Mouse (Mus musculus): ENCODE data around the gene Clip3. TPM values are rescaled to one million over a fixed set of nuclear protein-coding genes. Genes with fewer than 3 reads are reported as not detected.
A peak's percentile ranks its signal among the peaks of the same experiment; 100 is the strongest.

Gene Clip3
- polyA plus RNA-seq, 1 experiment: 6.6 TPM

- H3K27ac ChIP-seq (ENCODE audit: control insufficient read depth, insufficient read depth, low read depth, low read length): no peak overlapping the region
- H3K36me3 ChIP-seq (ENCODE audit: control insufficient read depth, insufficient read depth, low read length): no peaks in the 10 kb centered on the region
- no peak overlapping the region for H3K4me3 ChIP-seq (ENCODE audit: control insufficient read depth, low read depth, low read length)
- no peaks in the 10 kb centered on the region for H3K27me3 ChIP-seq (ENCODE audit: control insufficient read depth, insufficient read depth, low read length)
- H3K4me1 ChIP-seq (ENCODE audit: control insufficient read depth, insufficient read depth, low read length): peaks cover 5% of the 10 kb centered on the region
- TF ChIP-seq POLR2A (IDR thresholded peaks at IDR 0.05; ENCODE audit: control insufficient read depth, low read depth, low read length) (no peak), CTCF (IDR thresholded peaks at IDR 0.05; ENCODE audit: control insufficient read depth, insufficient read depth, insufficient replicate concordance, low read depth, low read length) (no peak)
These were observed 29.4 kb downstream of the Clip3 start for GRCm38 (mm10) chr7:30320946-30321345.

DNA sequence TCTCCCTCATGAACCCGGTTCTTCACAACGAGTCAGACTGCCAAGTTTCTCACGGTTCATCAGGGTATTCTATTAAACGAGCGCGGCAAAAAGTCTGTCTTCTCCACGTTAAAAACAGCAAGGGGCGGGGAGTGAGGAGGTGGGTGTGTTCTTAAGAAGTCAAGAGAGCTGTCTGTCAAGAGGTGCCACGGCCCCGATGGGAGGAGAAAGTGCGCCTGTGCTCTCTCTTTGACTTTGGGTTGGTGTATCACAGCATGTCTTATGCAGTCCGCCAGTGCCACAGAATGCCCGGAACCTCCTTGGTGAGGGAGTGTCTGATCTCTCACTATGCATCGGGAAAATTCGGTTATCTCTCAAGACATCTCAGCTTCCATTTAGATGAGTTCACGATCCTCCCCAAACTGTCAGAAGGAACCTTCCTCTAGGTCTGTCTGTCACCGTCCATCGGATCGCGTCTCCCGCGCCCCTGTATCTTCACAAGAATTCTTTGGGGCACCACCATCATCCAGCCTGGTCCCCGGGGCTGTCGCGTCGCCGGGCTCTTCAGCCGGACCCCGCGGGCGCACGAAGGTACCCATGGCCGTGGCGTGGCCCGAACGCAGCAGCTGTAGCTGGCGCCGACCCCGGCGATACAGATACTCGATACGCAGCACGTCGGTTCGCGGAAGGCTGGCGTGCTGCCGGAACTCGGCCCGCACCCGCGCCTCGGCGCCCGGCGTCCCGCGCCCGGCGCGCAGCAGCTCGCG, 30.2 kb downstream of the Clip3 start, which contains the start of gene E130208F15Rik:
TSS of gene E130208F15Rik (plus strand) at position 202 of the 746 bp plus-strand sequence.
- H3K4me1 ChIP-seq (ENCODE audit: control insufficient read depth, insufficient read depth, low read length): peaks cover 5% of the 10 kb centered on the region
- no peaks in the 10 kb centered on the region for H3K27me3 ChIP-seq (ENCODE audit: control insufficient read depth, insufficient read depth, low read length)
- H3K36me3 ChIP-seq (ENCODE audit: control insufficient read depth, insufficient read depth, low read length): no peaks in the 10 kb centered on the region
- H3K4me3 ChIP-seq (ENCODE audit: control insufficient read depth, low read depth, low read length): peak within 1 kb of the TSS; percentile 80
- peak within 1 kb of the TSS; percentile 59 for H3K27ac ChIP-seq (ENCODE audit: control insufficient read depth, insufficient read depth, low read depth, low read length)
- no peak for TF ChIP-seq CTCF (IDR thresholded peaks at IDR 0.05; ENCODE audit: control insufficient read depth, insufficient read depth, insufficient replicate concordance, low read depth, low read length)
- TF ChIP-seq POLR2A (IDR thresholded peaks at IDR 0.05; ENCODE audit: control insufficient read depth, low read depth, low read length): peak; percentile 59; the same call in 1 of the 2 replicates

GRCm38 (mm10) chr7:30322285-30322667, 30.7 kb downstream of the Clip3 start:
- Histone ChIP-seq H3K36me3 (ENCODE audit: control insufficient read depth, insufficient read depth, low read length) (no peaks in the 10 kb centered on the region), H3K4me3 (ENCODE audit: control insufficient read depth, low read depth, low read length) (peak overlapping the region; percentile 80), H3K27ac (ENCODE audit: control insufficient read depth, insufficient read depth, low read depth, low read length) (peak overlapping the region; percentile 59), H3K27me3 (ENCODE audit: control insufficient read depth, insufficient read depth, low read length) (no peaks in the 10 kb centered on the region), H3K4me1 (ENCODE audit: control insufficient read depth, insufficient read depth, low read length) (peaks cover 7% of the 10 kb centered on the region)
- TF ChIP-seq POLR2A (IDR thresholded peaks at IDR 0.05; ENCODE audit: control insufficient read depth, low read depth, low read length) (peak; percentile 83), CTCF (IDR thresholded peaks at IDR 0.05; ENCODE audit: control insufficient read depth, insufficient read depth, insufficient replicate concordance, low read depth, low read length) (no peak)

DNA sequence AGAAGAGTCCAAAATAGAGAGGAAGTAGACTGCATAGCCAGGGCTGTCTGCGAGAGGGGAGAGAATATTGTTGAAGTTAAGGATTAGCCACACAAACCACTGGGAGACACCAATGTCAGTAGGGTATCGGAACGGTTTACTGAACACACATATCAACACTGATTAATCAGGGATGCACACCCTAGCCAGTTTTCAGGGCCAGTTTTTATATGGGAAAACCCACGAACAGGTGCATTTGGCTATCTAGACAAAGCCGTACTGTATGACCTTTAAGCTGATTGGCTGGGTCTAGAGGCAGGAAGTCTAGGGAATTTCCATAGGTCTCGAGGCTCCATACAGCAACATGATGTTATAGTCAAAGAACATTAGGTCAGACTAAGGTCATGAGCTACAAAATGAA, 31.3 kb downstream of the Clip3 start:
- TF ChIP-seq CTCF (IDR thresholded peaks at IDR 0.05; ENCODE audit: control insufficient read depth, insufficient read depth, insufficient replicate concordance, low read depth, low read length) (no peak), POLR2A (IDR thresholded peaks at IDR 0.05; ENCODE audit: control insufficient read depth, low read depth, low read length) (no peak)
- Histone ChIP-seq H3K36me3 (ENCODE audit: control insufficient read depth, insufficient read depth, low read length) (no peaks in the 10 kb centered on the region), H3K4me1 (ENCODE audit: control insufficient read depth, insufficient read depth, low read length) (peaks cover 7% of the 10 kb centered on the region), H3K4me3 (ENCODE audit: control insufficient read depth, low read depth, low read length) (peak overlapping the region; percentile 80), H3K27me3 (ENCODE audit: control insufficient read depth, insufficient read depth, low read length) (no peaks in the 10 kb centered on the region), H3K27ac (ENCODE audit: control insufficient read depth, insufficient read depth, low read depth, low read length) (peak overlapping the region; percentile 59; the same call in 1 of the 2 replicates)

GRCm38 (mm10) chr7:30323795-30324194, 32.3 kb downstream of the Clip3 start, which contains the start of gene Sdhaf1:
Gene Sdhaf1 (minus strand): TSS chr7:30323895.
- peaks cover 7% of the 10 kb centered on the region for H3K4me1 ChIP-seq (ENCODE audit: control insufficient read depth, insufficient read depth, low read length)
- H3K27me3 ChIP-seq (ENCODE audit: control insufficient read depth, insufficient read depth, low read length): no peaks in the 10 kb centered on the region
- peak within 1 kb of the TSS; percentile 59; the same call in 1 of the 2 replicates for H3K27ac ChIP-seq (ENCODE audit: control insufficient read depth, insufficient read depth, low read depth, low read length)
- TF ChIP-seq POLR2A (IDR thresholded peaks at IDR 0.05; ENCODE audit: control insufficient read depth, low read depth, low read length) (no peak), CTCF (IDR thresholded peaks at IDR 0.05; ENCODE audit: control insufficient read depth, insufficient read depth, insufficient replicate concordance, low read depth, low read length) (no peak)
- H3K4me3 ChIP-seq (ENCODE audit: control insufficient read depth, low read depth, low read length): peak within 1 kb of the TSS; percentile 80
- no peaks in the 10 kb centered on the region for H3K36me3 ChIP-seq (ENCODE audit: control insufficient read depth, insufficient read depth, low read length)

GRCm38 (mm10) chr7:30324300-30324944, 32.9 kb downstream of the Clip3 start:
- Histone ChIP-seq H3K4me3 (ENCODE audit: control insufficient read depth, low read depth, low read length) (no peak overlapping the region), H3K36me3 (ENCODE audit: control insufficient read depth, insufficient read depth, low read length) (no peaks in the 10 kb centered on the region), H3K4me1 (ENCODE audit: control insufficient read depth, insufficient read depth, low read length) (peaks cover 7% of the 10 kb centered on the region), H3K27me3 (ENCODE audit: control insufficient read depth, insufficient read depth, low read length) (no peaks in the 10 kb centered on the region), H3K27ac (ENCODE audit: control insufficient read depth, insufficient read depth, low read depth, low read length) (no peak overlapping the region)
- TF ChIP-seq POLR2A (IDR thresholded peaks at IDR 0.05; ENCODE audit: control insufficient read depth, low read depth, low read length) (no peak), CTCF (IDR thresholded peaks at IDR 0.05; ENCODE audit: control insufficient read depth, insufficient read depth, insufficient replicate concordance, low read depth, low read length) (no peak)

DNA sequence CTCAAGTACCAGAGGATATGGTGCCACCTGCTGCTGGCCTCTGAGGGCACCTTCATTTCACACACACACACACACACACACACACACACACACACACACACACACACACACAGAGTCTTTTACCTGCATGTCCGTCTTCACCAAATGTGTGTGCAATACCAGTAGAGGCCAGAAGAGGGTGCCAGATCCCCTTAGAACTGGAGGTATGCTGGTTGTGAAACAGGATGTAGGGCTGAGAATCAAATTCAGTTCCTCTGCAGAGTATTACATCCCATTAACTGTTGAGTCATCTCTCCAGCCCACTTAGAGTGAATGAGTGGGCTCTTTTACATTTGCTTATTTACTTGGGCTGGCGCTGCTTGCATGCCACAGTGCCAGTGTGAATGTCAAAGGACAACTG, 33.8 kb downstream of the Clip3 start:
- peaks cover 7% of the 10 kb centered on the region for H3K4me1 ChIP-seq (ENCODE audit: control insufficient read depth, insufficient read depth, low read length)
- H3K27me3 ChIP-seq (ENCODE audit: control insufficient read depth, insufficient read depth, low read length): no peaks in the 10 kb centered on the region
- TF ChIP-seq POLR2A (IDR thresholded peaks at IDR 0.05; ENCODE audit: control insufficient read depth, low read depth, low read length) (no peak), CTCF (IDR thresholded peaks at IDR 0.05; ENCODE audit: control insufficient read depth, insufficient read depth, insufficient replicate concordance, low read depth, low read length) (peak; percentile 41; the same call in 1 of the 2 replicates)

More for the DNA sequence above, 33.8 kb downstream of the Clip3 start:
- no peak overlapping the region for H3K27ac ChIP-seq (ENCODE audit: control insufficient read depth, insufficient read depth, low read depth, low read length)
- no peaks in the 10 kb centered on the region for H3K36me3 ChIP-seq (ENCODE audit: control insufficient read depth, insufficient read depth, low read length)
- H3K4me3 ChIP-seq (ENCODE audit: control insufficient read depth, low read depth, low read length): no peak overlapping the region
